Mouse (Mus musculus): ENCODE results near the gene Rsf1.
A peak's percentile ranks its signal among the peaks of the same experiment; 100 is the strongest.

Rsf1 gene

GRCm38 (mm10) chr7:97579067-97579975 is at the start of gene Rsf1, which contains the start of gene Aamdc:
Gene Rsf1 (plus strand): TSS chr7:97579889.
Gene Aamdc (minus strand): TSS chr7:97579497.
- peak; percentile 87 for DNase-seq (ENCODE audit: low read depth)

- DNase-seq (ENCODE audit: low read depth) = no peak
Measured at GRCm38 (mm10) chr7:97535531-97535930, 44.2 kb upstream of the Rsf1 start.

- no peak for DNase-seq (ENCODE audit: low read depth)
Measured at GRCm38 (mm10) chr7:97536571-97536970, 43.1 kb upstream of the Rsf1 start.

- no peak for DNase-seq (ENCODE audit: low read depth)
Measured at GRCm38 (mm10) chr7:97546462-97546861, 33.2 kb upstream of the Rsf1 start.

DNA sequence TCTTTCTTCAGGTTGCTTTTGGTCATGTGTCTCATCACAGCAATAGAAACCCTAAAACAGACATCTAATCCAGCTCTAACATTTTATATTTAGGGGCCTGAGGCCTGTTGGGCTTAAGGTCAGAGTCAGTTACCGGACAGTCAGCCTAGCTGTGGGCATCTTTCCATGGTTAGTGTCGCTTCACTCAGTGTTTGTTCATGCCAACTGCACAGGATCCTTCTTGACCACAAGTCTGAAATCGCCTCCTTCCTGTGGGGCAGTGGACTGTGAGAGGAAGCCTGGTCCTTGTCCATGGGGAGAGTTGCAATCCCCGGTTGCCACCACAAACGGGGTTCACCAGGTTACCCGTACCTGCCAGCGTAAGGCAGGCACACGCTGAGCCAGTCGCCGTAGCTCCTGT is 30.4 kb upstream of the Rsf1 start:
- no peak for DNase-seq (ENCODE audit: low read depth)

DNA sequence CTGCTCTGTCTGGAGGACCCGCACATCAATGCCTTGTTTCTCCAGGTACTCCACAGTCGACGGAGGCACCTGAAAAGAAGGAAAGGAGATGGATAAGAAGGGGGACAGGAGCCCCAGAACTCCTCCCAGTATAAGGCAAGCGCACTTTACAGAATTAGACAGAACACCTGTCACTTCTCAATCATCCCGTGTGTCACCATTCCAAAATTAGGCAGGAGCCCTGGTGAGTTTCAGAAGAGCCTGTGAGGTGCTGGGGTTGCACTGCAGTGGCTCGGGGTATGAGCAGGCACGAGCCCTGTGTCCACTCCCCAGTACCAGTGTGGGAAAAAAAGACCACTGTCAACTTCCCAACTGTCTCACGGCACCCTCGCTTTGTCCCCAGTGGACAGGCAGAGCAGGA is 29.0 kb upstream of the Rsf1 start:
- no peak for DNase-seq (ENCODE audit: low read depth)

DNA sequence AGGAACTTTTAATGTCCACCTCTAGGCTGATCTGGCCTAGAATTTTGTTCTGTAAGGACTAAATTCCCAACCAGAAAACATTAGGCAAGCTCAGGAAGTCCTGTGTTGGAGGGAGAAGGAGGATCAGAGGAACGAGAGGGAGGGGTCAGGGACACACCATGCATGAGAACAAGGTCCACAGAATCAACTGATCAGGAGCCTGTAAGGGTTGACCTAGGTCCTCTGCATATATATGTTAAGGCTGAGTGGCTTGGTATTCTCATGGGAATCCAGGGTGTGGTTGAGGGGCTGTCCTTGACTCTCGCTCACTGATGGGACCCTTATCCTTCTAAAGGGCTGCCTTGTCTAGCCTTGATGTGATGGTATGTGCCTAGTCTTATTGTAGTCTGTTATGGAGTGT is 16.1 kb upstream of the Rsf1 start:
- DNase-seq (ENCODE audit: low read depth) = no peak

GRCm38 (mm10) chr7:97569372-97569771 is 10.3 kb upstream of the Rsf1 start:
- DNase-seq (ENCODE audit: low read depth) = no peak

DNA sequence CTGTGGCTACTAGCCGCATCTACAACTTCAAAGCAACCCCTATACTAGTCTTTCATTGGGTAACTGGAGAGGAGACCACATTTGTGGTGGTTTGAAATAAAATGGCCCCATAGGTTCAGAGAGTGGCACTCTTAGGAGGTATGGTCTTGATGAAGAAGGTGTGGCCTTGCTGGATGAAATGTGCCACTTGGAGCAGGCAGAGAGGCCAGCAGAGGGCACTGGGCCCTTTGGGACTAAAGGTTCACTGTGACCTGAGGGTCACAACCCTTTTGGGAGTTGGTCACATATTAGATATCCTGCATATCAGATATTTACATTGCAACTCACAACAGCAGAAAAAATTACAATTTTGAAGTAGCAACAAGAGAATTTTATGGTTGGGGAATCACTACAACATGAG is 9.3 kb upstream of the Rsf1 start:
- no peak for DNase-seq (ENCODE audit: low read depth)

DNA sequence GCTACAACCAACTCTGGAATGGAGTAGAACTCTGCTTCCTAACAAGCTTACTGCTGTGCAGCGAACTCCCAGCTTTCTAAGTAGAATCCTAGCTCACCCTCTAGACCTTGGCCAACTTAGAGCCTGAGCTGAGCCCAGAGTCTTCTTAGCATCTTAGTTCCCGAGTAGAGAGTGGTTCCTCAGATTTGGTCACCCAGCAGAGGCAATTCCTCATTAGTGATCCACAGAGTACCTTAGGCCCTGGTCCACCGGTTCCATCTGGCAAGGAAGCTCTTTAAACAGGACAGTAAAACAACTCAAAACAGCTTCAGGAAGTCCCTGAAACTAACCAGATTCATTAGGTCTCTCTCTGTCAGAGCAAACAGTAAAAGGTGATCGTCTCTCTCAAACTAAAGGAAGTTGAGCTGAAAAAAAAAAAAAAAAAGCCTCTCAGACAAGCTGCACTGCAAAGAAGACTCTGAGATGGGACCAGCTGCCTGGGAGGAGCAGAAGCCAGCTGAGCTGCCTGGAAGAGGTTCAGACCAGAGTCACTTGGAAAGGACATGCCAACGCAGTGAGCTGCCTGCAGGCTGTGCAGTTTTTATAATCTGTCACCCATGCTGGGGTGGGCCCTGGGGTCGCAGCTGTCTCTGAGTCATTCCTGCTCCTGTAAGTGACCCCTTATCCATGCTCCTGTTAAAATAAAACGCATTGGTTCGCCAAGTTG is 1.2 kb upstream of the Rsf1 start:
- no peak for DNase-seq (ENCODE audit: low read depth)

GRCm38 (mm10) chr7:97579976-97580842 is 520 bp downstream of the Rsf1 start:
- DNase-seq (ENCODE audit: low read depth) = no peak

DNA sequence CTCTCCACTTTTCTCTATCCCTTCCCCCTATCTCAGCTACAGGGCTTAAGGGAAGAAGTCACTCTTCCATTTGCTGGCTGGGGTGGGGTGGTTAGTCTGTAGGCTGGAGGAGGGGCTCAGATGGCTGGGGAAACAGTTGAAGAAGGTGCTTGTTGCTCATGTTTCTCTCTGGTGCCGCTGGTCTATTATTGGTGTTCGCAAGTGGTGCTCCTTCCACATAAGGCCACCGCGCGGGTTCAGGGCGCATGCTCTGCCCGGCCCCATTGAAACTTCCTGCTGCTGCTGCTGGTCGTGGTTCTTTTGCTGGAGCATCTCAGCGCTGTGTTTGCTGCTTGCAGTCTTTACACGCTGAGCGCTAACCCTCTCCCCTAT is 1.1 kb downstream of the Rsf1 start:
- DNase-seq (ENCODE audit: low read depth) = peak; percentile 76

DNA sequence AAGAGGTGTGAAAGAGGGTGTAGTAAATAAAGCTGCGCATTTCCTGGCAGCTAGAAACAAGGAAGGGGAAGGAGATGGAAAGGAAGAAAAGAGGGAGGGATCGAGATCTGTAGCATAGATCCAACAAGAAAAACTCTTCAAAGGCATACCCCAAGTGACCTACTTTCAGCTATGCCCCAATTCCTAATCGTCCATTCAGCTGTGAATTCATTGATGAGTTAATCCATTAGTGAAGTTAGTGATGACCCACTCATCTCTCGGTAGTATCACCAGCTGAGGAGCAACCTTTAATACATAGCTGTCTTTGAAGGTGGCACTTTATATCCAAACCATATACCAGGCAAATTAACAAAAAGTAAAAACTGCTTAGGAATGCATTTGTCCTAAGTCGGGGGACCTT is 8.8 kb downstream of the Rsf1 start:
- DNase-seq (ENCODE audit: low read depth) = no peak

DNA sequence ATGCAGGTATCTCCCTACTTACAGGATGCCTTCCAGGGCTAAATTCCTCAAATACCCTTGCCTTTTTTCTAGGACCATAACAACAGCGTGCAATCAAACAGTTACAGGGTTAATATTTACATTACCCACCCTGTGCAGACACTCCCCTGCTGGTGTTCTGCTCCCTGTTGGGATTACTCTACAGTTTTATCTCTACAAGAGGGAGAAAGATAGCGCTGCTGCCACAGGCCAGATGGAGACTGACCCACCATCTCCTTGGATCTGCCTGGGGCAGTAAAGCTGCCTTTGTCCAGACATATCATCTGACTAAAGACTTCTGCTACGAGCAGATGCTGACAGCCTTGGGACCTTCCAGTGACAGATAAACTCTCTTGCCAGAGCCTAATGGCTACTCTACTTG is 10.8 kb downstream of the Rsf1 start:
- DNase-seq (ENCODE audit: low read depth) = no peak

DNA sequence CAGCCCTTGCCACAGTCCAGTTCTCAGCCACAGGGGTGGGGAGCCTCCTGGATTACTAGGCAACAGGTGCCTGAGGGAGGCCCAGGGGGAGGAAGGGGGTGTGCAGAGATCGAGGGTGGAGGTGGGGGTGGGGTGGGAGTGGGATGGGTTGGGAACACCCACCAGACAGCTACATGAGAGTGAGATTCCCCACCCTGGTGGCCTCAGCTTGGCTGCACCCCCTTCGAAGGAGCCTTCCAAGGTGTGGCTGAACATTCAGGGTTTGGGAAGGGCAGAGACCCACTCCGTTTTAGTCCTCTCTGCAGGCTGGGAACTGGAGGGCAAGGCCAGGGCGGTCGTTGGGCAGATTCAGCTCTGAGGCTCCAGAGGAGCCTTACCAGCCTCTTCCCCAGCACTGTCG is 11.6 kb downstream of the Rsf1 start:
- no peak for DNase-seq (ENCODE audit: low read depth)

GRCm38 (mm10) chr7:97592396-97592795 is 12.7 kb downstream of the Rsf1 start:
- no peak for DNase-seq (ENCODE audit: low read depth)

- no peak for DNase-seq (ENCODE audit: low read depth)
Measured at GRCm38 (mm10) chr7:97593535-97593934, 13.8 kb downstream of the Rsf1 start.

- no peak for DNase-seq (ENCODE audit: low read depth)
Measured at GRCm38 (mm10) chr7:97598548-97598947, 18.9 kb downstream of the Rsf1 start.

DNA sequence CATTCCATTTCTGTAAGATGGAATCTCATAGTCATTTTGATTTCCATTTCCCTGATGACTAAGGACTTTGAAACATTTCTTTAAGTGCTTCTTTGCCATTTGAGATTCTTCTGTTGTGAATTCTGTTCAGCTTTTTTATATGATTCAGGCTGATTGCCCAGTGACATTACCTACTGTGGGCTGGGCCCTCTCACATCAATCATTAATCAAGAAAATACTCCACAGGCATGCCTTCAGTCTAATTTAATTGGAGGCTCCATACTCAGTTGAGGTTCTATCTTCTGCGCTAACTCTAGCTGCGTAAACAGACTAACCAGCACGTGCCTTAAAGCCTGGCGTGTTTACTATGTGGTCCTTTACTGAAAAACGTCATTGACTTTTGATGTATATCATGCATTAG is 41.7 kb downstream of the Rsf1 start:
- no peak for DNase-seq (ENCODE audit: low read depth)

DNA sequence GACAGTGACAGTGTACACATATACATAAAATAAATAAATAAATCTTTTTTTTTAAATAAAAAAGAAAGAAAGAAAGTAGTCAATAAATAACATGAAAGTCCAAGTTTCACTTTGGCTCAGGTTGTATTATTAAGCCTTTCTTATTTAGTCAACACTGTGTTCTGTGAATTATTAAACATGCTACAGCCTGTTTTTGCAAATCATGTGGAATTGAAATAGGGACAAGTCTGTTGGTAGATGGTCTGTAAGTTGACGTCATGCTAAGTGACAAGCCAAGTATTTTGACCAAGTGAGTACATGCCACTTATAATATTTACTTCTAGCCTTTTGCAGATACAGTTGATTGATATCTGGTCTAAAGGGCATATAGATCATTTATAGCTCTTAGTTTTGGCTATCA is 43.0 kb downstream of the Rsf1 start:
- DNase-seq (ENCODE audit: low read depth) = no peak

DNA sequence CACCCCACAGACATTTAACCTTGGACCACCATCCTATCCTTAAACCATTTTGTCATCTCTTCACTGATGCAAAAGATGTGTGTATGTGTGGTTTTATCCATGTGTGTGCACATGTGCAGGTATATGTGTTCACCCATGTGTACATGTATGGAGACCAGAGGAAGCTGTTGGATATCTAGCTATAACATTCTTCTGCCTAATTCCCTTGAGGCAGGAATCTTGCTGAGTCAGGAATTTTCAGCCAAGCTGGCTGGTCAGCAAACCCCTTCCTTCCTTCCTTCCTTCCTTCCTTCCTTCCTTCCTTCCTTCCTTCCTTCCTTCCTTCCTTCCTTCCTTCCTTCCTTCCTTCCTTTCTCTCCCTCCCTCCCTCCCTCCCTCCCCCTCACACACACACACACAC is 43.7 kb downstream of the Rsf1 start:
- no peak for DNase-seq (ENCODE audit: low read depth)

DNA sequence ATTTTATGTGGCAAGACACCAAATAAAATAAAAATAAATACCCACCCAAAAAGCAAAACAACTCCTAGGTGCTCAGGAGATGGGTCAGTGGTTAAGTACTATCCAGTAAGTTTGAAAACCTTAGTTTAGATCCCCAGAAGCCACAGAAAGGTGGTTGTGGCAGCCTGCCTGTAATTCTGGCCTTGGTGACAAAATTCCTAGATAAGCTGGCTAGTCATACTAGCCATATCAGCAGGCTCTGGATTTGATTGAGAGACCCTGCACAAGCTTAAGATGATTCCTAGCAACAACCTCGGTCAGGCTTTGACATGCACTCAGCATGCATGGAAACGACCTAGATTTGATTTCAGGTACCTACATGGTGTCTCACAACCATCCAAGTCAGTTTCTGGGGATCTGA is 49.7 kb downstream of the Rsf1 start:
- no peak for DNase-seq (ENCODE audit: low read depth)

DNA sequence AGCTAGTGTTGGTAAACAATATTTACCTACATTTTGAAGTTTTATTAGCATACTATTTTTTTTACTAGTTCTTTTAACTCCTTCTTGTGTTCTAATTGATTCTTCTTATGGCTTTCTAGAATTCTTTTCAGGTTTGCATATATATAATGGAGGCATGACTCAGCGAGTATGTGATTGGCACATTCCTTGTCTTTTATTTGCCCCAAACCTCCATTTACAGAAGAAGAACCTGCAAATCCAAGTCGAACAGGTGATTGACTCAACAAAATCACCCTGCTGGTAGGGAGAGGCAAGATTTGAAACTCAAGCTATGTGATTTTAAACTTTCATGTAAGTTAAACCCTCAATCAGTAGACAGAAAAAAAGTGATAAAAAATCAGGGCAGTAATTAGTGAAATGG is 51.6 kb downstream of the Rsf1 start:
- DNase-seq (ENCODE audit: low read depth) = no peak
